Mouse (Mus musculus): ENCODE data around the gene Lbh.

Gene Lbh

GRCm38 (mm10) chr17:72918053-72918452, at the start of gene Lbh:
Gene Lbh, plus strand, starts transcription at chr17:72918305.
- DNase-seq: peak; percentile 97

GRCm38 (mm10) chr17:72878979-72879378, 39.1 kb upstream of the Lbh start:
- DNase-seq: no peak

GRCm38 (mm10) chr17:72880156-72880555, 37.9 kb upstream of the Lbh start:
- DNase-seq: no peak

GRCm38 (mm10) chr17:72881051-72881450, 37.1 kb upstream of the Lbh start:
- DNase-seq: no peak

- no peak for DNase-seq
Measured at GRCm38 (mm10) chr17:72881804-72882203, 36.3 kb upstream of the Lbh start.

- peak; percentile 75 for DNase-seq
Measured at GRCm38 (mm10) chr17:72889556-72890397, 28.3 kb upstream of the Lbh start.

GRCm38 (mm10) chr17:72890398-72890898, 27.7 kb upstream of the Lbh start:
- no peak for DNase-seq

- DNase-seq: no peak
Measured at GRCm38 (mm10) chr17:72891556-72891955, 26.5 kb upstream of the Lbh start.

- DNase-seq: no peak
Measured at GRCm38 (mm10) chr17:72895506-72895905, 22.6 kb upstream of the Lbh start.

GRCm38 (mm10) chr17:72897076-72897475, 21.0 kb upstream of the Lbh start:
- no peak for DNase-seq

GRCm38 (mm10) chr17:72897961-72898360, 20.1 kb upstream of the Lbh start:
- DNase-seq: no peak

GRCm38 (mm10) chr17:72898775-72899174, 19.3 kb upstream of the Lbh start:
- no peak for DNase-seq

- no peak for DNase-seq
Measured at GRCm38 (mm10) chr17:72901021-72901420, 17.1 kb upstream of the Lbh start.

- DNase-seq: no peak
Measured at GRCm38 (mm10) chr17:72901705-72902104, 16.4 kb upstream of the Lbh start.

GRCm38 (mm10) chr17:72903321-72903720, 14.8 kb upstream of the Lbh start:
- DNase-seq: no peak

GRCm38 (mm10) chr17:72903921-72904421, 14.1 kb upstream of the Lbh start:
- no peak for DNase-seq

GRCm38 (mm10) chr17:72904873-72905272, 13.2 kb upstream of the Lbh start:
- no peak for DNase-seq

GRCm38 (mm10) chr17:72906231-72906896, 11.7 kb upstream of the Lbh start:
- no peak for DNase-seq

GRCm38 (mm10) chr17:72907211-72907610, 10.9 kb upstream of the Lbh start:
- DNase-seq: no peak

- no peak for DNase-seq
Measured at GRCm38 (mm10) chr17:72907777-72908176, 10.3 kb upstream of the Lbh start.

- no peak for DNase-seq
Measured at GRCm38 (mm10) chr17:72908561-72908960, 9.5 kb upstream of the Lbh start.

GRCm38 (mm10) chr17:72909061-72909852, 8.8 kb upstream of the Lbh start:
- no peak for DNase-seq

- DNase-seq: no peak
Measured at GRCm38 (mm10) chr17:72911283-72911682, 6.8 kb upstream of the Lbh start.
